In genomic region chr11:24081687-24082384, GRCm38 (mm10) we compare ENCODE assay signal across 9 mouse cellular contexts. TPM values are rescaled to one million over a fixed set of nuclear protein-coding genes. Genes with fewer than 3 reads are reported as not detected.
DNase-seq lines count a peak whose midpoint lies in the region; ATAC-seq and TF ChIP-seq lines count a peak whose summit lies in the region.
"Had no signal": no experiment of that assay in that cellular context is flagged by ENCODE, and none has a peak within 500 bp of the region (broad histone marks: within the 10 kb centered on the region; RNA-seq: fewer than 3 reads in every experiment).

No protein-coding gene starts in this region.

- in situ Hi-C loops in ES-E14 (cut with MboI; ENCODE audit: low sequenced_read_pairs in 2 of 2, unreplicated experiment in 2 of 2), result no loop called here

- peak overlapping the region; percentile 28; the same call in 1 of the 2 replicates for H3K9ac ChIP-seq in ES-E14 (ENCODE audit: insufficient read depth, low read depth, low read length, poor library complexity, severe bottlenecking)
- H3K9ac ChIP-seq in embryonic facial prominence, embryonic 13.5 days, result peak overlapping the region; percentile 99
- peak overlapping the region; percentile 97 for H3K9ac ChIP-seq in hindbrain, embryonic 11.5 days (ENCODE audit: low read depth, low read length)
- peak overlapping the region; percentile 87 for H3K9ac ChIP-seq in liver, embryonic 12.5 days

- peak; percentile 33 for DNase-seq in gastrocnemius, postnatal 10 days
- no peak for DNase-seq in gastrocnemius, adult 18-20 months (ENCODE audit: low spot score)
- no peak for DNase-seq in ES-E14 (ENCODE audit: low read depth, low spot score)
- peak; percentile 77 for DNase-seq in hindbrain, embryonic 11.5 days (ENCODE audit: low spot score)
- DNase-seq in spleen, adult 12 weeks (ENCODE audit: low spot score), result peak; percentile 32

- H3K36me3 ChIP-seq in ES-E14 (ENCODE audit: control insufficient read depth, insufficient read depth, low read length, poor library complexity, severe bottlenecking), result no peaks in the 10 kb centered on the region; the same call in 1 of the 2 replicates
- peaks cover 18% of the 10 kb centered on the region for H3K36me3 ChIP-seq in embryonic facial prominence, embryonic 13.5 days
- peaks cover 5% of the 10 kb centered on the region; the same call in 1 of the 2 replicates for H3K36me3 ChIP-seq in hindbrain, embryonic 11.5 days (ENCODE audit: control insufficient read depth, insufficient read depth, low read length)
- peaks cover 25% of the 10 kb centered on the region for H3K36me3 ChIP-seq in liver, embryonic 12.5 days

- no peak overlapping the region for H3K27ac ChIP-seq in ES-E14 (ENCODE audit: insufficient read depth, low read depth, low read length, poor library complexity, severe bottlenecking)
- H3K27ac ChIP-seq in embryonic facial prominence, embryonic 13.5 days, result peak overlapping the region; percentile 99
- peak overlapping the region; percentile 95 for H3K27ac ChIP-seq in hindbrain, embryonic 11.5 days (ENCODE audit: low read depth, low read length)
- H3K27ac ChIP-seq in liver, embryonic 12.5 days, result peak overlapping the region; percentile 90

- peak overlapping the region; percentile 54 to 67 for H3K4me3 ChIP-seq in ES-E14 (ENCODE audit: insufficient read depth in 1 of 2, low read depth in 1 of 2, low read length in 2 of 2, poor library complexity in 1 of 2, severe bottlenecking in 1 of 2)
- H3K4me3 ChIP-seq in embryonic facial prominence, embryonic 13.5 days, result peak overlapping the region; percentile 85
- peak overlapping the region; percentile 87 for H3K4me3 ChIP-seq in hindbrain, embryonic 11.5 days (ENCODE audit: low read depth, low read length)
- peak overlapping the region; percentile 76 for H3K4me3 ChIP-seq in liver, embryonic 12.5 days

- ATAC-seq in embryonic facial prominence, embryonic 13.5 days (ENCODE audit: insufficient number of reproducible peaks, insufficient read depth, low FRiP score, low TSS enrichment, low read depth), result no peak
- ATAC-seq in hindbrain, embryonic 11.5 days (ENCODE audit: low FRiP score), result peak; percentile 17; the same call in 1 of the 2 replicates
- 0 out of 2 replicates have a peak, but pooled peaks have one; percentile 16 for ATAC-seq in liver, embryonic 12.5 days
- no peak for ATAC-seq in monocyte, adult 5-6 weeks (replicated peaks; ENCODE audit: insufficient number of reproducible peaks, low FRiP score, low TSS enrichment, poor library complexity, severe bottlenecking)

- no peaks in the 10 kb centered on the region for H3K27me3 ChIP-seq in embryonic facial prominence, embryonic 13.5 days
- no peaks in the 10 kb centered on the region for H3K27me3 ChIP-seq in hindbrain, embryonic 11.5 days (ENCODE audit: control insufficient read depth, insufficient read depth, low read length)
- H3K27me3 ChIP-seq in liver, embryonic 12.5 days (replicated peaks), result no peaks in the 10 kb centered on the region

- H3K4me2 ChIP-seq in embryonic facial prominence, embryonic 13.5 days, result peak overlapping the region; percentile 94
- peak overlapping the region; percentile 90 for H3K4me2 ChIP-seq in hindbrain, embryonic 11.5 days (replicated peaks; ENCODE audit: low read depth, low read length)
- peak overlapping the region; percentile 97 for H3K4me2 ChIP-seq in liver, embryonic 12.5 days

- under 1% methylated on average over 43 of the region's 43 CpGs for WGBS in embryonic facial prominence, embryonic 13.5 days
- WGBS in hindbrain, embryonic 11.5 days, result under 1% methylated on average over 42 of the region's 43 CpGs
- under 1% methylated on average over 43 of the region's 43 CpGs for WGBS in liver, embryonic 12.5 days (ENCODE audit: insufficient replicate concordance)

- H3K9me3 ChIP-seq in ES-E14 (ENCODE audit: control insufficient read depth, insufficient read depth, low read depth, low read length), result no peaks in the 10 kb centered on the region
- no peaks in the 10 kb centered on the region for H3K9me3 ChIP-seq in embryonic facial prominence, embryonic 13.5 days
- H3K9me3 ChIP-seq in hindbrain, embryonic 11.5 days (ENCODE audit: control insufficient read depth, low read length), result no peaks in the 10 kb centered on the region
- H3K9me3 ChIP-seq in liver, embryonic 12.5 days (replicated peaks), result no peaks in the 10 kb centered on the region

- H3K4me1 ChIP-seq in ES-E14 (ENCODE audit: control insufficient read depth in 2 of 2, insufficient read depth in 2 of 2, low read length in 2 of 2, poor library complexity in 1 of 2), result peaks cover 0 to 5% of the 10 kb centered on the region in 2 experiments; a peak in 1 of 4 replicates
- peaks cover 34% of the 10 kb centered on the region for H3K4me1 ChIP-seq in embryonic facial prominence, embryonic 13.5 days
- peaks cover 2% of the 10 kb centered on the region; the same call in 1 of the 2 replicates for H3K4me1 ChIP-seq in hindbrain, embryonic 11.5 days (replicated peaks; ENCODE audit: control insufficient read depth, insufficient read depth, low read length)
- H3K4me1 ChIP-seq in liver, embryonic 12.5 days, result peaks cover 51% of the 10 kb centered on the region

TF ChIP-seq in ES-E14, 5 proteins besides CTCF, POLR2A, EP300 and RAD21:
- TF ChIP-seq ZNF384 (IDR thresholded peaks at IDR 0.05; ENCODE audit: low read depth, low read length) (no peak), HCFC1 (IDR thresholded peaks at IDR 0.05; ENCODE audit: borderline replicate concordance, insufficient read depth, low read length) (no peak), MAFK (IDR thresholded peaks at IDR 0.05; ENCODE audit: insufficient read depth, low read depth, low read length) (no peak), CHD2 (IDR thresholded peaks at IDR 0.05; ENCODE audit: low read depth, low read length) (no peak), ZC3H11A (IDR thresholded peaks at IDR 0.05; ENCODE audit: borderline replicate concordance, low read depth, low read length) (no peak)

RNA-seq across cellular contexts. Expression of gene Bcl11a, which starts 4.0 kb away (rescaled TPM):
- total RNA-seq in gastrocnemius, postnatal 10 days (2021), result under 1 TPM; 0.54 to 0.97 TPM
- under 1 TPM in 1 of 2 experiments, not detected in 1; 0.05 TPM for total RNA-seq in gastrocnemius, adult 18-20 months (2021)
- 3.1 and 3.2 TPM in 2 replicates for total RNA-seq in ES-E14 (2012; rRNA removed)
- 70.0 and 79.1 TPM in 2 replicates for polyA plus RNA-seq in embryonic facial prominence, embryonic 13.5 days (2015; fragmentation: Nextera tagmentation; extraction: Ambion mirVana)
- polyA plus RNA-seq in hindbrain, embryonic 11.5 days (2014; fragmentation: Nextera tagmentation; extraction: Ambion mirVana), result 66.6 and 71.7 TPM in 2 replicates
- 53.4 and 53.5 TPM in 2 replicates for polyA plus RNA-seq in liver, embryonic 12.5 days (2016; fragmentation: Nextera tagmentation; extraction: Ambion mirVana)
- total RNA-seq in monocyte, adult 5-6 weeks (2017), result 12.1 to 16.9 TPM (median 13.9 TPM) in 3 replicates

RNA-seq across cellular contexts. Expression of gene A830031A19Rik, which starts 7.0 kb away (rescaled TPM):
- total RNA-seq in gastrocnemius, postnatal 10 days (2021), result not detected
- total RNA-seq in gastrocnemius, adult 18-20 months (2021), result not detected
- total RNA-seq in ES-E14 (2012; rRNA removed), result not detected in 2 replicates
- not detected in 2 replicates for polyA plus RNA-seq in embryonic facial prominence, embryonic 13.5 days (2015; fragmentation: Nextera tagmentation; extraction: Ambion mirVana)
- polyA plus RNA-seq in hindbrain, embryonic 11.5 days (2014; fragmentation: Nextera tagmentation; extraction: Ambion mirVana), result not detected in 2 replicates
- not detected in 2 replicates for polyA plus RNA-seq in liver, embryonic 12.5 days (2016; fragmentation: Nextera tagmentation; extraction: Ambion mirVana)
- total RNA-seq in monocyte, adult 5-6 weeks (2017), result not detected in 3 replicates
- total RNA-seq: hematopoietic stem cell, adult 5-6 weeks had no signal

Comparison
In these comparisons a context has a peak if more than half of its experiments do, and no peak if none do; other contexts are left out.
1. DNase-seq: peak in gastrocnemius, postnatal 10 days (single experiment), hindbrain, embryonic 11.5 days (single experiment) and spleen, adult 12 weeks (single experiment); none in gastrocnemius, adult 18-20 months (single experiment) and ES-E14 (single experiment).
2. H3K9ac ChIP-seq: peak in every context shown above with its lines; median percentile 99 in embryonic facial prominence, embryonic 13.5 days; 97 in hindbrain, embryonic 11.5 days; 87 in liver, embryonic 12.5 days; 28 in ES-E14.
3. ATAC-seq: peak in hindbrain, embryonic 11.5 days (single experiment) and liver, embryonic 12.5 days (single experiment); none in embryonic facial prominence, embryonic 13.5 days (single experiment) and monocyte, adult 5-6 weeks (single experiment).
4. Peak in every context shown above with its lines, with median percentiles within 50 percentile points of each other: H3K4me3 ChIP-seq and H3K4me2 ChIP-seq.